Mouse (Mus musculus) stomach, postnatal 0 days (tissue): ENCODE measurements at regions not wholly inside any gene's neighbourhood (a gene's known extent, or its start where the extent isn't known, plus 50 kb on each side); places are given as distances from the start of the nearest gene placed in this dataset.

Experiments used
- ATAC-seq: fragments of 200-750 bp; cut with Nextera tagmentation; 2 replicates; pipeline ENCODE4 v1.8.0; 2017; ENCODE audit not compliant: low FRiP score, low TSS enrichment
- DNase-seq: peaks from one replicate; pipeline ENCODE4 v3.0.0-alpha.2; 2016; ENCODE audit warnings: low spot score
- H3K27ac ChIP-seq: fragments of 300-500 bp; sonication (generic); replicated peaks from 2 replicates; pipeline ENCODE4 v1.5.1; 2014; ENCODE audit warnings: mild to moderate bottlenecking, control low read depth
- H3K27me3 ChIP-seq: fragments of 300-500 bp; sonication (generic); 2 replicates; pipeline ENCODE4 v1.6.1; 2014; ENCODE audit warnings: low read length; ENCODE audit not compliant: control insufficient read depth, insufficient read depth
- H3K36me3 ChIP-seq: fragments of 300-500 bp; sonication (generic); 2 replicates; pipeline ENCODE4 v1.6.1; 2014; ENCODE audit warnings: low read length, mixed read lengths; ENCODE audit not compliant: control insufficient read depth, insufficient read depth
- H3K4me1 ChIP-seq: fragments of 300-500 bp; sonication (generic); replicated peaks from 2 replicates; pipeline ENCODE4 v1.6.1; 2014; ENCODE audit warnings: antibody characterized with exemption; ENCODE audit not compliant: control insufficient read depth, insufficient read depth
- H3K4me2 ChIP-seq: fragments of 300-500 bp; sonication (generic); replicated peaks from 2 replicates; pipeline ENCODE4 v1.6.1; 2014; ENCODE audit warnings: low read depth, mild to moderate bottlenecking, control low read depth, moderate library complexity
- H3K4me3 ChIP-seq: fragments of 300-500 bp; sonication (generic); 2 replicates; pipeline ENCODE4 v1.5.1; 2014; ENCODE audit warnings: low read depth, low read length, control low read depth
- H3K9ac ChIP-seq: fragments of 300-500 bp; sonication (generic); 2 replicates; pipeline ENCODE4 v1.6.1; 2014; ENCODE audit warnings: mild to moderate bottlenecking, low read length, control low read depth, mixed read lengths
- H3K9me3 ChIP-seq: fragments of 300-500 bp; sonication (generic); 2 replicates; pipeline ENCODE4 v1.6.1; 2016; ENCODE audit warnings: low read length; ENCODE audit not compliant: control insufficient read depth
- CTCF ChIP-seq: IDR thresholded peaks from 2 replicates; pipeline ENCODE4 v1.5.1; 2016; ENCODE audit warnings: antibody characterized with exemption, low read depth, mild to moderate bottlenecking, moderate library complexity
- EP300 ChIP-seq: optimal IDR thresholded peaks from 2 replicates; pipeline ENCODE3; 2016; ENCODE audit warnings: antibody characterized with exemption
- WGBS: fragments of 180-500 bp; shearing (Covaris S2); extraction: QIAGEN DNeasy Blood & Tissue Kit; methylation state at CpG from one replicate; pipeline ENCODE4 v1.1.7; 2014; 5-methylcytosine and 5-hydroxymethylcytosine counted together

DNA sequence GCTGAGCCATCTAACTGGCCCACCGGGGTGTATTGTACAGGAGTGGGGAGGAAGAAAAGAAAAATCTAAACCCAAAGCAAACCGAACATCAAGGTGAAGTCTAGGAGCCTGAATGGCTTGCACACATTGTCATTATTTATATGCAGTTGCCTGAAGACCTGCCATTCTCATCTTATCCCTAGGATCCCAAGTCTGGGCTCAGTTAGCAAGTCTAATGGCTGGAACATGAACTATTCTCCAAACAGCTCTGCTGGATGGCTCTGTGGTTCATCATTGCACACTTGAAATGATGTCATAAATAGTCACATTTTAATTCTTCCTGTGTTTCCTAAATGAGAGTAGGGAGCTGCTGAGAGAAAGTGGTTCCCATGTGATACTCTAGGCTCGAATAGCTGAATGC is 219.6 kb upstream of the Mpped2 start:
- Histone ChIP-seq H3K9me3 (no peaks in the 10 kb centered on the region), H3K4me2 (no peak overlapping the region), H3K27me3 (no peaks in the 10 kb centered on the region), H3K4me1 (no peaks in the 10 kb centered on the region), H3K27ac (no peak overlapping the region), H3K36me3 (no peaks in the 10 kb centered on the region), H3K4me3 (no peak overlapping the region), H3K9ac (no peak overlapping the region)
- TF ChIP-seq EP300 (no peak), CTCF (no peak)
- WGBS = 60% methylated on average over 3 of the region's 3 CpGs
- DNase-seq = no peak
- ATAC-seq = no peak

DNA sequence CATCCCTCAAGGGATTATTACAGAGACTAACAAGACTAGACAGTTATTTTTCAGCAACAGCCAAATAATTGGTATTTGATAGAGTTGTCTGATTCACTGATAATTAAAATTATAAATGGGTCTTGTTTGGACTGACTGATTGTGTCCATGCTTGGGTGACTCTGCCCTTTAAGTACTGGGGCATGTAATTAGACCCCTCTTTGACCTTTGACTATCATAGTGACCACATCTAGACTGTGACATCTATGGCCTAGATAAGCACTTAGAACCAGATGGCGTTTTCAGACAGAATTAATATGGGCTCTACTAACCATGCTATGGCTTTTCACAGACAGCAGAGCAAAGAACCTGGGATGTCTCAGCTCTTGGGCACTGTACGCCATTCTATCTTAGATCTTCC is 215.1 kb upstream of the Mpped2 start:
- H3K4me3 ChIP-seq = no peak overlapping the region
- no peak overlapping the region for H3K9ac ChIP-seq
- no peaks in the 10 kb centered on the region for H3K9me3 ChIP-seq
- no peak overlapping the region for H3K27ac ChIP-seq
- H3K4me2 ChIP-seq = no peak overlapping the region
- TF ChIP-seq EP300 (no peak), CTCF (no peak)
- 77% methylated on average over 2 of the region's 2 CpGs for WGBS
- no peak for DNase-seq
- no peaks in the 10 kb centered on the region for H3K27me3 ChIP-seq
- ATAC-seq = no peak
- H3K36me3 ChIP-seq = no peaks in the 10 kb centered on the region
- no peaks in the 10 kb centered on the region for H3K4me1 ChIP-seq

DNA sequence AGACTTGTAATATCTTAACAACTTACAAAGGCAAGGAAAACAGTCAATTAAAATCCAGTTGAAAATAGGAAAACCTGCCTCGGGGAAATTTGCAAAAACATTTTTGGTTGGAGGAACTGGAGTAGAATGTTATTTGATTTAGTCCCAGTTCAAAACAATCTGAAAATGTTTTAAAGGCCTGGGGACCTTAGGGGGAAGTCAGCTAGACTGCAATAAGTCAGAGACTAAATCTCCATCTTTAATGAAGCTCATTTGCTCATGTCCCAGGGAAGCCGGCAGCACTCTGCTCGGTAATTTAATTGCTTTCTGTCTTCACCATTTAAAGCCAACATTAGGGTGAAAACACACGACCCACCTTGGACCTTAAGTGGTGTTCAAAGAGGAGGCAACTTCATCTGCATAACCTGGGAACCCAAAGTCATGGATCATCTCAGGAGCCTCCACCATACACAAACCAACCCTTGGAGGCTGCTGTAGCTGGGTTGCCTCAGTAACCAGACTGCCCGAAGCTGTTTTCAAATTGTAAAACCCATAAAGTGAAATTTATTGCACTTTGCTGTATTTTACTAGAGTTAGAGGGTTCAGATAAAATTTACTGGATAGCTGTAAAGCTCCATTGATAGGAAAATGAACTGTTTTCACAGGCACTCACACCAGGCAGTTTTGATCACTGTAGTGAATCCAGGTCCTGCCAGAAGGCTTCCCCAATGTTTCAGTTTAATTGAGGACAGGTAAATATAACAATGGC is 205.6 kb upstream of the Mpped2 start:
- Histone ChIP-seq H3K9ac (no peak overlapping the region), H3K4me1 (no peaks in the 10 kb centered on the region), H3K4me2 (no peak overlapping the region), H3K27me3 (no peaks in the 10 kb centered on the region), H3K27ac (no peak overlapping the region), H3K9me3 (no peaks in the 10 kb centered on the region), H3K4me3 (no peak overlapping the region), H3K36me3 (no peaks in the 10 kb centered on the region)
- DNase-seq (no peak), ATAC-seq (no peak)
- TF ChIP-seq CTCF = no peak
- TF ChIP-seq EP300 = no peak
- 70% methylated on average over 5 of the region's 5 CpGs for WGBS

DNA sequence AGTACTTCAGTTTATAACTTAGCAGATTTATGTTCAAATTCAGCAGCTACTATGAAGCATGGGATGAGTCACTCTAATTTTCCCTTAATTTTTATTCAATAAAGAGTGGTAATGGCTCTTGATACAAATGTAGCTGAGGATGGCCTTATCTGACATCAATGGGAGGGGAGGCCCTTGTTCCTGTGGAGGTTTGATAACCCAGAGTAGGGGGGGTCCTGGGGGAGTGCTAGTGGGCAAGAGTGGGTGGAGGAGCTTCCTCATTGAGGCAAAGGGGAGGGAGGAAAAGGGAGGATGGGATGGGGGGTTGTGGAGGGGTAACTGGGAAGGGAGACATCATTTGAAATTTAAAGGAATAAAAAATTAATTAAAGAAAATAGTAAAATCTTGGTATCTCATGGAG is 194.3 kb upstream of the Mpped2 start:
- Histone ChIP-seq H3K9me3 (no peaks in the 10 kb centered on the region), H3K9ac (no peak overlapping the region), H3K27me3 (no peaks in the 10 kb centered on the region), H3K4me1 (no peaks in the 10 kb centered on the region), H3K4me3 (no peak overlapping the region), H3K27ac (no peak overlapping the region), H3K36me3 (no peaks in the 10 kb centered on the region), H3K4me2 (no peak overlapping the region)
- ATAC-seq = no peak
- no peak for DNase-seq
- no peak for TF ChIP-seq EP300
- no peak for TF ChIP-seq CTCF

DNA sequence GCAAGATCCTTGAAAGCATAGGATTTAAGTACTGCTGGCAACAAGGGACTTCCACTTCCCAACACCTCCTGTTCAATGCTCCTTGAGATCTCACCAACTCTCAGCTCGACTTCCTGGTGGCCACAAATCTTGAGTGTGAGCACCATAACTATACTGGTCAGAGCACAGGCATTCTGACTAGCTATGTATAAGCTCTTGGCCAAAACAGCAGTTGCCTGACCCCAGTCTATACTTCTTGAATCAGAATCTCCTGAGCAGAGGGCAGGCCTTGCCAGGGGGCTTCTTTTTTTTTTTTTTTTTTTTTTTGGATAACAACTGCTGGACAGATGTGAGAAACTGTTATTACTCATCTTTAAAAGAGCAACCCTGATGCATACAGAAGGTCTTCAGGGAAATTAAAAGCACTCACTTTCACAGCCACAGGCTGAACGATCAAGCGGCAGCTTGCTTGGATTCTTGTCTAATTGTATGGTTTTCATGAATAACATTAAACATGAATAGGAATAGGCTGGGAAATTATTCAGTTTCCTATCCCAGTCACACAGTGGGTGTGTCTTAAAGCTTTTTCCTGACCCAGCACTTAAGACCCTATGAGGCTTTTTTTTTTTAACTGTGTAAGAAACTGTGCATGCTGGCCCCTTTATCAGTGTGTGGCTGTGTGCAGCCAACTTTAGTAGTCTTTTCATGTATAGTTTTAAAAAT is 193.7 kb upstream of the Mpped2 start:
- WGBS = 61% methylated on average over 3 of the region's 3 CpGs

DNA sequence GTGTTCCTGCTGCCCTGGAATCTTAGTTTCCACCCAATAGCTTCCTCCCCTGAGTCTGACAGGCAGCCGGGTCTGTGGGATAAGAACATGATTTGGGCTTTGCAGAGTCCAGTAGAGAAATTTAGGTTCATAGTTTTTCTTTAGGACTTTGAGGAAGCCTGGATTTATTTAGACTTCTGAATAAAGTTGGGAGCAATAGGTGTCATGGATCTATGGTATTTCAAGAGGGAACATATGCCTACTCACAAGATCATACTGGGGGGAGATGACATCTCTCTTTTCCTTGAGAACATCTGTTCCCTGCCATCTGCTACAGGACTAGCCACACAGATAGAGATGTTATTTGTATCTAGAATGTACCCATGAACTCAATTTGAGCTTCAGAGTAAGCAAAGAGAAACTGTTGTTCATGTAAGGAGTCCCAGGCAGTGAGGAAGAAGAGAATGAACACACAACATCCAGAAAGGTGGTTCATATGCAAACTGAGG is 188.1 kb upstream of the Mpped2 start:
- Histone ChIP-seq H3K27ac (no peak overlapping the region), H3K4me1 (no peaks in the 10 kb centered on the region), H3K4me3 (no peak overlapping the region), H3K9ac (no peak overlapping the region), H3K9me3 (no peaks in the 10 kb centered on the region), H3K36me3 (no peaks in the 10 kb centered on the region), H3K27me3 (no peaks in the 10 kb centered on the region), H3K4me2 (no peak overlapping the region)
- WGBS = 69% methylated on average over 1 of the region's 1 CpGs
- no peak for TF ChIP-seq CTCF
- no peak for TF ChIP-seq EP300
- DNase-seq (no peak), ATAC-seq (no peak)

More for the DNA sequence above, 193.7 kb upstream of the Mpped2 start:
- no peak overlapping the region for H3K27ac ChIP-seq
- no peaks in the 10 kb centered on the region for H3K27me3 ChIP-seq
- no peaks in the 10 kb centered on the region for H3K36me3 ChIP-seq
- H3K4me2 ChIP-seq = no peak overlapping the region
- H3K4me3 ChIP-seq = no peak overlapping the region
- H3K4me1 ChIP-seq = no peaks in the 10 kb centered on the region
- H3K9ac ChIP-seq = no peak overlapping the region
- no peaks in the 10 kb centered on the region for H3K9me3 ChIP-seq
- DNase-seq (no peak), ATAC-seq (no peak)
- TF ChIP-seq CTCF (no peak), EP300 (no peak)
